In genomic region chr3:33790975-33791374, GRCm38 (mm10) we compare ENCODE assay signal across 13 mouse cellular contexts. TPM values are rescaled to one million over a fixed set of nuclear protein-coding genes. Genes with fewer than 3 reads are reported as not detected.
DNase-seq lines count a peak whose midpoint lies in the region; ATAC-seq and TF ChIP-seq lines count a peak whose summit lies in the region.
"Had no signal": no experiment of that assay in that cellular context is flagged by ENCODE, and none has a peak within 500 bp of the region (broad histone marks: within the 10 kb centered on the region; RNA-seq: fewer than 3 reads in every experiment).

No protein-coding gene starts in this region.

- DNase-seq in heart, postnatal 0 days (ENCODE audit: low spot score) = peak; percentile 46
- DNase-seq in heart, postnatal 36 days = no peak
- peak; percentile 79 for DNase-seq in midbrain, embryonic 14.5 days
- DNase-seq in midbrain, embryonic 11.5 days (ENCODE audit: low spot score, missing footprints) = no peak
- peak; percentile 39 for DNase-seq in brain, embryonic 18.5 days (ENCODE audit: low read depth, low spot score)
- DNase-seq in retina, postnatal 1 day = peak; percentile 18
- DNase-seq in frontal cortex, postnatal 36 days (ENCODE audit: low spot score in 2 of 2) = no peak
- DNase-seq: adrenal gland, adult 2 months; cerebellum, adult 11 months; gastrocnemius, postnatal 25 days; lung, postnatal 36 days had no signal

- no peak overlapping the region for H3K4me2 ChIP-seq in heart, postnatal 0 days (ENCODE audit: low read depth, low read length)
- no peak overlapping the region for H3K4me2 ChIP-seq in midbrain, embryonic 14.5 days (ENCODE audit: low read length)
- no peak overlapping the region for H3K4me2 ChIP-seq in midbrain, embryonic 11.5 days
- H3K4me2 ChIP-seq: embryonic facial prominence, embryonic 15.5 days had no signal

- no peak for ATAC-seq in heart, postnatal 0 days (ENCODE audit: insufficient read depth, low read depth)
- no peak; the same call in 1 of the 2 replicates for ATAC-seq in midbrain, embryonic 14.5 days (ENCODE audit: low FRiP score, low TSS enrichment)
- ATAC-seq in midbrain, embryonic 11.5 days (ENCODE audit: low FRiP score) = no peak
- no peak for ATAC-seq in CD4-positive, CD25-positive, alpha-beta regulatory T cell, adult 4 months

- intact Hi-C loops in heart, postnatal 36 days (cut with DNase I) = loop anchor here (5.0 to 10.0 kb wide), 2 partner anchors 484 to 1056 kb away; partner anchors contain the start of genes Mrpl47 and Ndufb5

- no peak overlapping the region for H3K27ac ChIP-seq in heart, postnatal 0 days (ENCODE audit: low read depth)
- H3K27ac ChIP-seq in midbrain, embryonic 14.5 days (replicated peaks; ENCODE audit: low read depth, low read length) = no peak overlapping the region
- H3K27ac ChIP-seq in midbrain, embryonic 11.5 days (ENCODE audit: low read depth, low read length) = no peak overlapping the region
- H3K27ac ChIP-seq: embryonic facial prominence, embryonic 15.5 days had no signal

- H3K9me3 ChIP-seq in heart, postnatal 0 days (replicated peaks; ENCODE audit: control insufficient read depth, low read length) = no peaks in the 10 kb centered on the region
- no peaks in the 10 kb centered on the region for H3K9me3 ChIP-seq in midbrain, embryonic 14.5 days (ENCODE audit: control insufficient read depth, low read length)
- no peaks in the 10 kb centered on the region for H3K9me3 ChIP-seq in midbrain, embryonic 11.5 days (ENCODE audit: control insufficient read depth, low read length)
- H3K9me3 ChIP-seq: embryonic facial prominence, embryonic 15.5 days had no signal

- no peaks in the 10 kb centered on the region for H3K4me1 ChIP-seq in heart, postnatal 0 days (ENCODE audit: control insufficient read depth, insufficient read depth)
- no peaks in the 10 kb centered on the region for H3K4me1 ChIP-seq in midbrain, embryonic 14.5 days (ENCODE audit: control insufficient read depth, insufficient read depth, low read length)
- H3K4me1 ChIP-seq in midbrain, embryonic 11.5 days (ENCODE audit: control insufficient read depth, insufficient read depth, low read length) = no peaks in the 10 kb centered on the region
- H3K4me1 ChIP-seq: embryonic facial prominence, embryonic 15.5 days had no signal

- peak; percentile 41 for TF ChIP-seq CTCF in heart, postnatal 0 days (IDR thresholded peaks at IDR 0.05; ENCODE audit: low read depth)

- H3K9ac ChIP-seq in heart, postnatal 0 days (replicated peaks; ENCODE audit: low read depth, low read length) = no peak overlapping the region
- no peak overlapping the region for H3K9ac ChIP-seq in midbrain, embryonic 14.5 days (replicated peaks; ENCODE audit: low read length)
- H3K9ac ChIP-seq in midbrain, embryonic 11.5 days (ENCODE audit: low read length) = no peak overlapping the region
- H3K9ac ChIP-seq: embryonic facial prominence, embryonic 15.5 days had no signal

- no peak overlapping the region for H3K4me3 ChIP-seq in heart, postnatal 0 days (ENCODE audit: low read depth, low read length)
- no peak overlapping the region for H3K4me3 ChIP-seq in midbrain, embryonic 14.5 days (replicated peaks; ENCODE audit: low read depth, low read length)
- H3K4me3 ChIP-seq in midbrain, embryonic 11.5 days (ENCODE audit: low read depth, low read length) = no peak overlapping the region
- H3K4me3 ChIP-seq: embryonic facial prominence, embryonic 15.5 days had no signal

- H3K36me3 ChIP-seq in heart, postnatal 0 days (replicated peaks; ENCODE audit: control insufficient read depth, insufficient read depth, low read length) = no peaks in the 10 kb centered on the region
- H3K36me3 ChIP-seq in midbrain, embryonic 14.5 days (ENCODE audit: control insufficient read depth, insufficient read depth, low read length) = no peaks in the 10 kb centered on the region
- H3K36me3 ChIP-seq in midbrain, embryonic 11.5 days (ENCODE audit: control insufficient read depth, insufficient read depth, low read length) = no peaks in the 10 kb centered on the region
- H3K36me3 ChIP-seq: embryonic facial prominence, embryonic 15.5 days had no signal

- H3K27me3 ChIP-seq in heart, postnatal 0 days (ENCODE audit: control insufficient read depth, insufficient read depth, low read length) = no peaks in the 10 kb centered on the region
- H3K27me3 ChIP-seq in midbrain, embryonic 14.5 days (ENCODE audit: control insufficient read depth, insufficient read depth, low read length) = no peaks in the 10 kb centered on the region
- no peaks in the 10 kb centered on the region for H3K27me3 ChIP-seq in midbrain, embryonic 11.5 days (ENCODE audit: control insufficient read depth, insufficient read depth, low read length)
- H3K27me3 ChIP-seq: embryonic facial prominence, embryonic 15.5 days had no signal

- TF ChIP-seq EP300 in heart, postnatal 0 days (IDR thresholded peaks at IDR 0.05; ENCODE audit: low read depth) = no peak

RNA-seq across cellular contexts. Expression of gene Ttc14, which starts 8.7 kb away (rescaled TPM):
- 19.7 and 30.5 TPM in 2 replicates for total RNA-seq in heart, postnatal 0 days (2014; rRNA removed; ENCODE audit: low replicate concordance)
- polyA plus RNA-seq in heart, postnatal 0 days (2015; fragmentation: Nextera tagmentation; extraction: Ambion mirVana) = 27.4 and 29.2 TPM in 2 replicates
- total RNA-seq in heart, postnatal 36 days (2021) = 10 to 100 TPM; 17.4 to 19.1 TPM
- polyA plus RNA-seq in midbrain, embryonic 14.5 days (2014; fragmentation: Nextera tagmentation; extraction: Ambion mirVana) = 79.9 and 88.3 TPM in 2 replicates
- 61.1 and 67.0 TPM in 2 replicates for polyA plus RNA-seq in midbrain, embryonic 11.5 days (2014; fragmentation: Nextera tagmentation; extraction: Ambion mirVana)
- 10 to 100 TPM; 12.7 to 20.5 TPM for polyA plus RNA-seq in CD4-positive, CD25-positive, alpha-beta regulatory T cell, adult 4 months (2017; shearing (Covaris generic))

RNA-seq across cellular contexts. Expression of gene Ccdc39, which starts 53.1 kb away (rescaled TPM):
- not detected in 2 replicates for total RNA-seq in heart, postnatal 0 days (2014; rRNA removed; ENCODE audit: low replicate concordance)
- 0.30 and 0.91 TPM in 2 replicates for polyA plus RNA-seq in heart, postnatal 0 days (2015; fragmentation: Nextera tagmentation; extraction: Ambion mirVana)
- under 1 TPM; 0.11 to 0.19 TPM for total RNA-seq in heart, postnatal 36 days (2021)
- 16.8 and 16.9 TPM in 2 replicates for polyA plus RNA-seq in midbrain, embryonic 14.5 days (2014; fragmentation: Nextera tagmentation; extraction: Ambion mirVana)
- 9.3 and 10.9 TPM in 2 replicates for polyA plus RNA-seq in midbrain, embryonic 11.5 days (2014; fragmentation: Nextera tagmentation; extraction: Ambion mirVana)
- polyA plus RNA-seq in CD4-positive, CD25-positive, alpha-beta regulatory T cell, adult 4 months (2017; shearing (Covaris generic)) = under 1 TPM; 0.19 to 0.70 TPM
- total RNA-seq: gastrocnemius, postnatal 25 days had no signal

Comparison
In these comparisons a context has a peak if more than half of its experiments do, and no peak if none do; other contexts are left out.
1. DNase-seq: peak in heart, postnatal 0 days (single experiment), midbrain, embryonic 14.5 days (single experiment), brain, embryonic 18.5 days (single experiment) and retina, postnatal 1 day (single experiment); none in heart, postnatal 36 days (0 of 2), midbrain, embryonic 11.5 days (single experiment) and frontal cortex, postnatal 36 days (0 of 2).